ENCODE assay signal across 9 mouse cellular contexts in the genomic region with DNA sequence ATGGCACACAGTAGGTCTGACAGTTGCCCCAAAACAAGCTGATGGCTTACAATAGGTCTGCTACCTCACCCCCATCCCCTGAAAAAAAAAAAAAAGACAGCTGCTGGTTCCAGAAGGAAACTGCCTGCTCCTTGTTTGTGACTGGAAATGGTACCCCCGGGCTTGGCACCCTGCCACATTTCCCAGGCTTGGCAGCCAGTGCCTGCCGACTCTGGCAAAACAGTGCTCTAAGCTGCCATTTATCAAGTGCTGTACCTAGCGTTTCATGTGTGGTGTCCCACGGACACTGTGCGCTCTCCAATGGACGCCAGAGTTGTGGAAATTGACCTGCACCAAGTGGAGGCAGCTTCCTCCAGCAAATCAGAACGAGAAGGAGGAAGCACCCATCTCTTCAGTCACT. TPM values are rescaled to one million over a fixed set of nuclear protein-coding genes. Genes with fewer than 3 reads are reported as not detected.
DNase-seq lines count a peak whose midpoint lies in the region; ATAC-seq lines count a peak whose summit lies in the region.
"Had no signal": no experiment of that assay in that cellular context is flagged by ENCODE, and none has a peak within 500 bp of the region (broad histone marks: within the 10 kb centered on the region; RNA-seq: fewer than 3 reads in every experiment).

No protein-coding gene starts in this region.

- H3K4me2 ChIP-seq in neural tube, embryonic 14.5 days (ENCODE audit: low read depth, low read length), result no peak overlapping the region

- no peak overlapping the region for H3K9ac ChIP-seq in neural tube, embryonic 14.5 days (replicated peaks; ENCODE audit: low read depth, low read length)

- peak; percentile 61; the same call in 1 of the 2 replicates for ATAC-seq in neural tube, embryonic 14.5 days (ENCODE audit: low read depth)

- H3K36me3 ChIP-seq in neural tube, embryonic 14.5 days (ENCODE audit: control insufficient read depth, insufficient read depth, low read length), result no peaks in the 10 kb centered on the region

- 28% methylated on average over 7 of the region's 7 CpGs for WGBS in neural tube, embryonic 14.5 days

- peak; percentile 43 for DNase-seq in cerebellum, adult 9-11 months
- DNase-seq in cerebellum, adult 11 months, result no peak
- DNase-seq in right cerebral cortex, adult 18-20 months, result peak; percentile 60
- DNase-seq in right cerebral cortex, postnatal 25 days, result no peak
- peak; percentile 76 to 79 for DNase-seq in layer of hippocampus, adult 8-10 months (ENCODE audit: low spot score in 2 of 2)
- no peak for DNase-seq in heart, adult 9 months (ENCODE audit: low spot score in 2 of 2)
- DNase-seq in embryo, embryonic 9.5 days (ENCODE audit: extremely low spot score), result no peak

- no peaks in the 10 kb centered on the region for H3K9me3 ChIP-seq in neural tube, embryonic 14.5 days (ENCODE audit: control insufficient read depth, low read length)

- 0 out of 2 replicates have a peak overlapping the region, but pooled peaks have one; percentile 36 for H3K27ac ChIP-seq in neural tube, embryonic 14.5 days (ENCODE audit: low read depth, low read length)

- H3K4me1 ChIP-seq in neural tube, embryonic 14.5 days (ENCODE audit: control insufficient read depth, insufficient read depth, low read length), result peaks cover 16% of the 10 kb centered on the region

- H3K4me3 ChIP-seq in neural tube, embryonic 14.5 days (ENCODE audit: low read depth, low read length), result no peak overlapping the region

- no peaks in the 10 kb centered on the region for H3K27me3 ChIP-seq in neural tube, embryonic 14.5 days (ENCODE audit: control insufficient read depth, insufficient read depth, low read length)

RNA-seq across cellular contexts. Expression of a gene that starts 17.5 kb away (rescaled TPM):
- not detected for total RNA-seq in layer of hippocampus, adult 8-10 months (2022)
- polyA plus RNA-seq in neural tube, embryonic 14.5 days (2014; fragmentation: Nextera tagmentation; extraction: Ambion mirVana), result 0.09 TPM in 1 of 2 replicates, not detected in the other

RNA-seq across cellular contexts. Expression of a gene that starts 17.9 kb away (rescaled TPM):
- total RNA-seq in layer of hippocampus, adult 8-10 months (2022), result 100 to 1,000 TPM in 1 of 4 experiments, 10 to 100 TPM in 3; 82.5 to 102 (median 90.0) TPM
- 3.8 and 4.3 TPM in 2 replicates for polyA plus RNA-seq in neural tube, embryonic 14.5 days (2014; fragmentation: Nextera tagmentation; extraction: Ambion mirVana)
- polyA plus RNA-seq: heart, postnatal 0 days had no signal

RNA-seq across cellular contexts. Expression of a gene that starts 59.2 kb away (rescaled TPM):
- total RNA-seq in layer of hippocampus, adult 8-10 months (2022), result 1 to 10 TPM; 6.2 to 7.0 (median 6.5) TPM
- polyA plus RNA-seq in neural tube, embryonic 14.5 days (2014; fragmentation: Nextera tagmentation; extraction: Ambion mirVana), result 0.60 and 4.9 TPM in 2 replicates

Comparison
In these comparisons a context has a peak if more than half of its experiments do, and no peak if none do; other contexts are left out.
1. DNase-seq: peak in cerebellum, adult 9-11 months (single experiment), right cerebral cortex, adult 18-20 months (single experiment) and layer of hippocampus, adult 8-10 months (2 of 2); none in cerebellum, adult 11 months (single experiment), right cerebral cortex, postnatal 25 days (single experiment), heart, adult 9 months (0 of 2) and embryo, embryonic 9.5 days (single experiment).